Mouse (Mus musculus) spleen, postnatal 36 days (tissue): ENCODE results near the gene Zfp217.

ENCODE experiments used
- DNase-seq, 2 experiments: peaks; one replicate each; pipeline ENCODE4 v3.0.0; 2022; ENCODE audit warnings: low spot score in 2 of 2, mixed read lengths in 1 of 2

The Zfp217 gene

DNA sequence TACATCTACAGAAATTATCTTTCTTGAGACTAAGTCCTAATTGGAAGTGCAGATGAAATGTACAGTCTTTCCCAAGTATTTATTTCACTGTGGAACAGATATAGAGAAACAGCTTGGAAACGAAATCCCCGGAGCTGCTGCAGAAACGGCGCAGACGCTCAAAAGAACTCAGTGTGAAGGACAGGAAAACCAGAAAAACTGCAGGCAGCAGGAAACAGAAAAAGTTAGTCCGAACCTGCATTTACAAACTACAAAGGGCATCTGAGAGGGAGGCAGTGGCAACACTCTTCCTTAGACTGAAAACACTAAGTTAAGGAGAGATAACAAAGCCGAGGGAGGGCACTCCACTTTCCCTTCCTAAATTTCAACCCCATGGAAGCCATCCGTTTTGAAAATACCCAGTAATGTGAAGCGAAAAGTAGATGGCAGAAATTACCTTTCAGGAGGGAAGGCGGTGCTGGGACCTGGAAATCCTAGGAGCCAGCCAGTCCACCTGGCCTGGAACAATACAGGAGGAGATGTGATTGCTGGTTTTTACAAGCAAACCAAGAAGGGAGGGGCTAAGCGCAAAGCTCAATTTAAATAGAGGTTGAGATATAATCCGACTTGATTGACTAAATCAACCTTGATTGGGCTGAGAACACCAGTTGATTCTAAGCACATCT lies 13.7 kb downstream of the Zfp217 start:
- no peak for DNase-seq

DNA sequence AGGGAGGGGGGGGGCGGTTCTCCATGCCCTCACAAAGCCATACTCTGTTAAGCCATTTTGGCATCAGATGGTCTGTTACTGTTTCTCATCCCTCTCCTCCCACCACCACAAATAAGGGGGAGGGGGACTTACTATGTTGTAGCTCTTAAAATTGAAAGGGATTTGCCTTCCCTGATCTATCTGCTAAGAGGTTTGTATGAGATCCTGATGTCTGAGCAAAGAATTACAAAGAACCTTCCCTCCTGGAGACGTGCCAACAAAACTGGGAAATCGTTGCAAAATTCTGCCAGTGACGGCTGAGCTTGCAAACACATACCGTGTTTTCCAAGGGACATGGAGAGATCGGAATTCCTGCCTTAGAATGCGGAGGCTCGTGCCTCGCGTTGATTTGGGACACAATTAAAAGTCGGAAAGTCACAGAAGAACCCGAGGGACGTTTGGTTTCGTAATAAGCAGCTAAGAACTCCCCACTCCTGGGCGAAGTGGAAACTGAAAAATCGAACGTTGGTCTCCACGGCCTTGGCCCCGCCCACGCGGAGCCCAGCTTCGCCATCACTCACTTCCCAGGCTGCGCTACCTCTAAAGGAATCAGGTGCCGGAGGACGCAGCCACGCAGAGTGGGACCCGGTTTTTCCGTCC lies 14.7 kb downstream of the Zfp217 start:
- DNase-seq: peak; percentile 62 to 73

DNA sequence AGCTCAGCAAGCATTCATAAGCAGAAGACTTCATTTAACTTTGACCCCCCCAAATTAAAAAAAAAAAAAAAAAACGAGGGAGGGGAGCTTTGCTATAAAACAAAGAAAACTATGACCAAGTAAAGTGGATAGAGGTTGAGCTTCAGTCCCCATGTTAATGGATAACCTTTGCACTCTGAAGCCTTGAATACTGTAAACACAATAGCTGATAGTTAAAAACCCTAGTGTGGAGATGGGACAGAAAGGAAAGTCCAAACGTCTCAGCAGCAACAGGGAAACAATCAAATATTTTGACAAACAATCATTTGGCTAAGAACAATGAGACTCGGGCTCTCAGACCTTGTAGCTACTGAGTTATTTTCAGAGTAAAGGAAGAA lies 15.2 kb downstream of the Zfp217 start:
- DNase-seq: no peak

DNA sequence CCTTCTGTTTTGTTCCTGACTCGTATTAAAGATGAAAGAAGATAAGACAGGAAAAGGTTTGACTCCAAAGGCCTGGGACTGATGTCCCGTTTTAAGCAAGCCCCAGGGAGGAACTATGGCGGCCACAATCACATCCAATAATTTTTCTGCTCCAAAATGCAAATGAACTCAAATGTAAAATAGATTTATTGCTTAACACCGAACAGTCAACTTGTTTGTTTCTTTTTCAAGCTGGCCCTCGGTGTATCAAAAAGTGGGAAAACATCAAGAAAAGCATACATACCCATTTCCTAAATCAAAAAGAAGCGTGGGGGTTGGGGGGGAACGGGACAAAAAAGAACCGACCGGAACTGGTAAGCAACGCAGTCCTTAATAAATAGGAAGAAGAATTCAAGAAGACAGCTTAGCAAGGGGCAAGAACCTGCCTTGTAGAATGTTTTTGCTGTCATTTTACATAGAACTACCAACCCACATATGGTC lies 15.9 kb downstream of the Zfp217 start:
- no peak for DNase-seq

DNA sequence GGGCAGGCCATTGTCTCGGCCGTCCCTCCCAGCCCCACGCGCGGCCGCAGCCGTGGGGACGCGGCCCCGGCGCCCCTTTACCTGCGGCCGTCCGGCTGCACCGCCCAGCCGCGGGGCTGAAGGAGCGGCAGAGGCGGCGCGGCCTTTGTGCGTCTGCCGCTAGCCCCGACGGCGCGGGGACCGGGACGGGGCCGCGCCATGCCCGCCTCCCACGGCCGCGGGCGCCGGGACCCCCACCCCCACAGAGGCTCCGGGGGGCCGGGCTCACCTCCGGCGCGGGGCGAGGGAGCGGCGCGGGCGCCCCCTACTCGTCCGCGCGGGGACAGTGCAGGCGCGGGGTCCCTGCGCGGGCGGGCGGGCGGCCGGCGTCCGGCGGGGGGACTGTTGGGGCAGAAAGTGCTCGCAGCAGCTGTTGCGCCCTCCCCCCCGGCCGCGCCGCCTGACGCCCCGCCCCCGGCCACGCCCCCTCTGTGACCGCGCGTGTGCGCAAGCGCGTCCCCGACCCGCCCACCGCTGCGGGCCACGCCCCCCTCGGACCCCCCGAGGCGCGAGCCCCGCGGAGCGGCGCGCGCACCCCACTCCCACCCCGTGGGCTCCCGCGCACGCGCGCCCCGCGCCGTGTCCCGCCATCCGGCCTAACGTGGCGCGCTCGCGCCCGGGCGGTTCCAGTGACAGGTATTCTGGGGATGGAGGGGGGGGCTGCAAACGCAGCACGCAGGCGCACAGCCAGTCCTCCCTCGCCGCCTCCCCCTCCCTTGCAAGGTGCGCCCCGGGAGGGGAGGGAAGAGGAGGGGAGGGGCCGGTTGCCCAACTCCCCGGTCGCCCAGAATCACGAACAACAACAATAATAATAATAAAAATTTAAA lies 16.9 kb downstream of the Zfp217 start:
- DNase-seq: peak; percentile 87 to 89

DNA sequence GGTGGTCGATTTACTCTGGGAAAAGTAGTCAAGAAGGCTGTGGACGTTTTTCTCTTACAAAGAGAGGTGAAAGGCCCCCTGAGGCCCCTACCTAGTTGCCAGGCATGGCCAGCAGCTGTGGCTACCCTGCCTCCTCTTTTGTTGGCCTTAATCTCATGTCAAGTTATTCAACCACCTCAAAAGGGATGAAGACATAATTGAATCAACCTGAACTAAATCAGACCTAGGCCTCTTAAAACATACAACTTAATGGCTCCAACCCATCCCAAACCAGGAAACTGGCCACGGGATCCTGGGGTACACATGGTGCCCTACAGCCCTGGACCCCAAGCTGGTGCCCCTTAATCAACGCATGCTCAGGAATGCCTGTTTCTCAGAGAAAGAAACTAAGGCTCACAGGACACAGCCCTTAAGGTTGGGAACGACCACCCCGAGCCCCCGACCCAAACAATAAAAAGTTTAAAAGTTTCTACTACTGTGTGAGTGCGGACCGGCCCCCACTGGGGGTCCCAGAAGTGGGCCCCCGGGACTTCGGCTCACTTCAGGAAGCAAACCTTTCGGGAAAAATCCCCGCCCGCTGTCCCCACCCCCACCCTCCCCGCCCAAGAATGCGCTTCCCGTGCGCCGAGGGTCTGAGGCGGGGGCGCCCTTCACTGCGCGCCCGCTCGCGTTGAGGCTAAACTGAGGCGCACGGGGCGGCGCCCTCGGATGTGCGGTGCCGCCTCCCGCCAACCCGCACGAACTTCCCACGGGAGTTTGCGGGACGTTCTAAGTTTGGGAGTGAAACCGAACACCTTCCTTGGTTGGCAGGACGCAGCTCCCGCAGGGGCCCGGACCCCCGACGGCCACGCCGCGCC lies 17.8 kb downstream of the Zfp217 start:
- peak in 1 of 2 experiments; percentile 25 for DNase-seq

DNA sequence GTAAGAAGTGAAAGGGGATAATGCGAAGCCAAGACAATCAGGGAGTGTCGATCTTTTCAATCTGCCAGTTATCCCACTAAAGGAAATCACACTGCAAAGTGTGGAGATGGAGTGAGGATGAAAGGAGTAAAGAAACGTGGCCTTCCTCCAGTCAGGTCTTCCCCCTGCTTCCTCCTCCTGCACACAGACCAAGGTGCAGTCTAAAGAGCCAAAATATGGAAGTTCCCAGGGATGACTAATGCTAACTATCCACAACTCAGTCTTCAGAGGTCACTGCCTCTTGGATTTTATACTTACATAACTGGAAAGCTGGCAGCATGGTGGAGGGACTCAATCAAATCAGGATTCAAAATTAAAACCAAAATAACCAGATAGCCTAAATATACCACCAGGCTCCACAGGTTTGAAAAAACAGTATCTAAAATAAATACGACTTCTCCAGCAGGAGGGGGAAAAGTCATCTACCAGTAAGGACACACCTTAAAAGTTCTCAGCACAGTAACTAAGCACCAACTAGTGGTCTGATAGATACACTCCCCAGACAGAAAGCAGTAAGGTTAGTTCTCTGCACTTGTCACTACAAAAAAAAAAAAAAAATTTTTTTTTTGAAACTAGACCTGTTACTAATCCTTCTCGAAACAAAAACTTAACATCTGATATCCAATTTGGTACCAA lies 18.5 kb downstream of the Zfp217 start:
- peak in 1 of 2 experiments; percentile 32 for DNase-seq

DNA sequence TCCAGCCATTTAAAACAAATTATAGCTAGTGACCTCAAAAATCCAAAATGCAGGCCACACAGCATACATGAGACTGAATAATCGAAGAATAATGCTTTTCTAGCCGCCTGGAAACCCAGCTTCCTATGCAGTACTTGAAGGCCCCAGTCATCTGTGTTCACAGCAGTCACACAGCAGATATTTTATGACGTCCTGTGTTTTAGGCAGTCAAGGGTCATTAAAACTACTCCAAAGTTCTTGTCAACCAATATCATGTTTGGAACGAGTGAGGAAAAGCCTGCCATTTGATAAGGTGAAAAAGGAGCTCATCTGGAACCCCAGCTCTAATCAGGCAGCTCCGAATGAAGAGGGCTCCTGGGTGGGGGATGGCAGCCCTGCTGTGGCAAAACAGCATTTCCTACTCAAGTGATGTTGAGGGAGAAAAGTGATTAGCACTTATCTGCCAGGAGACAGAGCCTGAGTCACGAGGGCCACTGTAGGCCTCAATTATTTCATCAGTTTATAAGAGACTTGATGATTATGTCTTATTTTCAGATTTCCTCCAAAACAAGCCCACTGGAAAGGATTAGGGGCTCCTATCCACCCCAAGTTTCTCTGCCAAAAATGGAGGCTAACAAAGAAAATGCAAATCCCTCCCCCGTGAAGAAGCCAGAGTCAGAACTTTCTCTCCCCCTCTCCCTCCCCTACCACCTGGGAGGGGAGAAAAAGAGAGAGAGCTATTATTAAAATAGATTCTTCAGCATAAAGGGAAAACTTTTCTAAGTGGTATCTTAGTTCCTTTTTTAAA lies 19.2 kb downstream of the Zfp217 start:
- DNase-seq: peak in 1 of 2 experiments; percentile 41

DNA sequence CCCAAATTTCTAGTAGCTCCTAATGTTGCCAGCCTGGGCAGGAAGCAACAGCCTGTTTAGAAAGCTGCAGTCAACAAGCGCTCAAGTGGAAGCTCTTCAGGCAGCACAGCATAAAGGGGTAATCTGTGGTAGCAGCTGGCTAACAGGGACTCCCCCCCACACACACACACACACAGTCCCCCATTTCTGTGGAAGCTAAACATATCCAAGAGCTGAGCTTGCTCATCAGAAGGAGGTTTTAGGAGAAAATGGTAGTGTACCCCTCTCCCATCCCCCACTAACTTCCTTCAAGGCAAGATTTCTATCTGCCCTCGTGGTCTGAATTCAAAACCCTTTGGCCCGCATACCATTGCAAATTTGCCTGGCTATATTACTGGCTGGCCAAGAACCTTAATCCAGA lies 20.4 kb downstream of the Zfp217 start:
- no peak for DNase-seq

DNA sequence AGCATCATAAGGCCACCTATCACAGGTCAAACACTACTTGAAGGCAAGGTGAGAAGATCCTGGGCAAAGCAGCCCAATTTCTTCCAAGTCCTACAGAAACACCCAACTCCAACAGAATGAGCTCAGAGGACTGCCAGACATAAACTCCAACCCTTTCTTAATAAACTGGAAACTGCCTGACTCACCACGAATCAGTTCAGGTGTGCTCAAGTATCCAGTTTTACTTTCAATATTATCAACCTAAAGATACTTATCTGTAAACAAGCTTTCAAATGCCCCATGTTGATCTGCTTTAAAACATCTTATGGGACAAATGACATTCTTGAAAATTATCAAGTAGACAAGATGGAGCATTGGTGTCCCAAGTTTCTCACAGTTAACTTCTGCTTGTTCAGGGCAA lies 21.6 kb downstream of the Zfp217 start:
- DNase-seq: no peak

DNA sequence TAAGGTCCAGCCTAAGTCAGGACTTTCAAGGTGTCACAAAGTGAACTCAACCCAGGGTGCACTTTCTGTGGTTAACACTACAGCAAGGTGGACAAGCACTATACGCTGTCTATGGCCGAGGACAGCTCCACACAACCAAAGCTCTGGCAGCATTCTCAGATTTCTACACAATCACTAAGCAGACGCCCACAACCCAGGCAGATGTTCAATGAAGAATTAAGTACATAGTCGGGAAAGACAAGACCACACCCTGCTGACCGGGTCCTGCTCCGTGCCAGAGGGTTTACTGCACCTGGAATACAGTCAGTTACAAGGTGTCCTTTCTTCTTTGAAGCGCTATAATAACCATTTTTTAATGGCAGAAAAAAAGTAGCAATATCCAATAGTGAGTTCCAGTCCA lies 25.7 kb downstream of the Zfp217 start:
- DNase-seq: no peak

DNA sequence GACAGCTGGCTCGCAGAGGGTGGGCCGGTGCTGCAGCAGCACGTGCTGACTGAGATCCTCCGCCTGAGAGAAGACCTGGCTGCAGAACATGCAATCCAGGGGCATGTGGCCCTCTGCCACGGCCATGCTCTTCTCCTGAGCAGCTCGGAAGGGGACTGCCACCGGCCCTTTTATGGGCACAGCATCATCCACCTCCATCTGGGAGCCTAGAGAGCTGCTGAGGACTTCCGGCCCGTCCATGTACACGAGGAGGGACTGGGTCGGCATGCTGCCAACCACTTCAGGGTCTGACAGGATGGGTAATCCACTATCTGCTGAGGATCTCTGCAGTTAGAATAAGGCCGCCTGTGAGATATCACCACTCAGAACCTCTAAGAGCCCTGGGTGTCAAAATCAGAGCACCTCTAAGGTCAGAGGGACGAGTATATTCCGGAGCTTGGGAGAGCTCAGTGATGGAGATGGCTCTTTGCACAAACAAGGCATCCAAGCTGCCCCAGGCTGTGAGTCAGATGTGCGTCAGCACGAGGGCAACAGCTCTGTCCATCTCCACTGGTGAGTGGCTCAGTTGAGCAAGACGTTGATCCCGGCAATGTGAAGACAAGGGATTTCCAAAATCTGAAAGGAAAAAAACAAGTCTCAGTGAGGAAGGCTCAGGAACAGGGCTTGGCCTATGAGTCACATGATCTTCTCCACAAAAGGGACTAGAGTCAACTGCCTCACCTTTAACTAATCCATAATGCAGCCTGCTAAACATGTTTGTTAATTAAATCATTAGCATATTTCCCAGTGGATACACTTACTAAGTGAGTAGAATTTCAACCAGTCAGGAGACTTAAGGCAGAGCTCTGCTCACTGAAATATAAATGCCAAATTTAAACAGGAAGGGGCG lies 27.5 kb downstream of the Zfp217 start:
- DNase-seq: no peak

DNA sequence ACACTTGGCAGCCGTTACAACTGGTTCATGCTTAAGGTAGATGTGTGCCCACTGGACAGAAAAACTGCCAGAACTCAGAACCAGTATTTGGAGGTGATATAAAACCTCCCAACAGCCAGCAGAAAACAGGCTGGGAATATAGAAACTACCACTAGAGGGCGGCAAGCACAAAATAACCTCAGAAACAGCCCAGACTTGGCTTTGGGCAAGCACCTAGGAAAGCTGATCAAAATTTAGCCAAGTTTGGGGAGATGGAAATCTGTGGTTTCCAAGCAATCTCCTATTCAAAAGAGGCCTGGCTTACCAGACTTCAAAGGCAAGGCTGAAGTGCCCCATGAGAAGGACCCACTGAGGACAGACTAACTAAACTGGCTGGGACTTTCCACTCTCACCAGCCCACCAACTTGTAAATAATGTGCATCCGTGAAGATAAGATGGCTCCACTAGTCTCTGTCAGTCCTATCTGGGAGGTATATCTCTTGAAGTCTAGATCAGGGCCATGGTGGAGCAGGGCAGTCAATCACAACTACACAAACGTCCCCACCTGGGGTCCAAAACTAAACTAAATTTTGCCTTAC lies 31.1 kb downstream of the Zfp217 start:
- DNase-seq: peak; percentile 54 to 72

DNA sequence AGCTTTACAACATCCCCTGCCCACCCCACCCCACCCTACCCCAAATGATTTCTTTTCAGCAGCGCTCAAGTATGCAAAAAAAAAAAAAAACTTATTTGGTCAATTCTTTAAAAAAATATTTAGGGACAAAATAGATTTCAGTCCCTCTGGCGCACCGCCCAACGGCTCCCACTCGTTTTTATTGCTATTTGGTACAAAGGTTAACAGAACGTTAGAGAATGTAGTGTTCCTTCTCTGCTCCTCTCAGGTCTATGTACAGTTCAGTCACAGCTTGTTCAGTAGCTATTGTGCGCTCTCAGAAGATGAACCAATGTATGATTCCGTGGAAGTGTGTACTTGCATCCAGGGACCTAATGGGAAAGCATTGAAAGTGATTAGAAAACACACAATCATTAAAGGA lies 37.6 kb downstream of the Zfp217 start:
- DNase-seq: no peak

DNA sequence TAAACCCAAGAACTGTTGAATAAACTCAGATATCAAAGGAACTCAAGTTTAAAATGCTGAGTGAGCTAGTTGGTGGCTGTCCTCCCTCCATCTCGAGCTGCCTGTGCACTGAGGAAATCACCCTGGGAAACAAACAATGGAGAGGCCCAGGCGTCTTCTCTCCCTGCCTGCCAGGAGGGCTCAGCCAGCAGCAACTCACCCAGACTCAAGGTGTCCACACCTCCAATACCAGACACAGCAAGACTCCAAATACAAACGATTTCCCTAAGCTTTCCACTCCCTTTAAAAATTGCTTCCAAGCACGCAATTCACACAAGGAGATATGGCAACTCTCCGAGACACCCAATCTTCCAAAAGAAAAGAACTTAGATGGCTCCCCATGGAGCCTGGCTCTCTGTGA lies 38.4 kb downstream of the Zfp217 start:
- no peak for DNase-seq

DNA sequence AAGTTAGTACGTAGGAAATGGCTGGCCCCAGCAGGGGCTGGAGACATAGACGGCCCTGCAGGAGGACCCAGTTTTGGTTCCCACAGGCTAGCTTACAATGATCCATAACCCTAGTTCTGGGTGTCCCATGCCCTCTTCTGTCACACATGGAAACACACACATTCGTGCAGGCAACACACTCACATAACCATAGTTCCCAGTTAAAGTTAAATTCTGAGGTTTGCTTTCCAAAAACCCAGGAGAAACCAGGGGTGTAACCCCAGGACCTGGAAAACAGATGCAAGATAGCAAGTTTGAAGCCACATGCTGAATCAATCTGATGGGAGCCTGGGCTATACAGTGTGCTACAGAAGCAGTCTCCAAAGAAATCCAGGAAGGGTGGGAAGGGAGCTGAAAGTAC lies 40.1 kb downstream of the Zfp217 start:
- no peak for DNase-seq

DNA sequence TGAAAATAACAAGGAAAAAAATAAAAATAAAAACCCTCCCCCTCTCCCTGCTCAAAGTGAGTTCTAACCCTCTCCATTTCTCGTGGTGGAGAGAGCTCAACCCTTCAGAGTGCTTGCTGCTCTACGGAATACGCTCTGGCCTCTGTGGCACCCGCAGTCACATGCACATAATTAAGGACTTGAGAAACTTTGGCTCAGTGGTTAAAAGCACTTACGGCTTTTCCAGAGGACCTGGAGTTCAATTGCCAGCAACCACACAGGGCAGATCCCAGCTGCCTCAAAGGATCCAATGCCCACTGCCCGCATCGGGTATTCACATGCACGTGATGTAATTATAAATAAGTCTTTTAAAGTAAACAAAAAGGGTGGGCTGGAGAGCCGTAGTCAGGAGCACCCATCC lies 41.9 kb downstream of the Zfp217 start:
- no peak for DNase-seq

DNA sequence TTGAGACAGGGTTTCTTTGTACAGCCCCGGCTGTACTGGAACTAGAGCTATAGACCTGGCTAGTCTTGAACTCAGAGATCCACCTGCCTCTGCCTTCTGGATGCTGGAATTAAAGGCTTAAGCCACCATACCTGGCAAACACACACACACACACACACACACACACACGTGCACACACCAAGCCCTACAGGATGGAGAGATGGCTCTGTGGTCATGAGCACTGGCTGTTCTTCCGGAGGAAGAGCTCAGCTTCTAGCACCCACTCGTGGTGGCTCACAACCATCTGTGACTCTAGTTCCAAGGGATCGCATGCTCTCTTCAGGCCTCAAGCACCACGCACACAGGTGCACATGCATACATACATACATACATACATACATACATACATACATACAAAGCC lies 43.5 kb downstream of the Zfp217 start:
- DNase-seq: no peak

DNA sequence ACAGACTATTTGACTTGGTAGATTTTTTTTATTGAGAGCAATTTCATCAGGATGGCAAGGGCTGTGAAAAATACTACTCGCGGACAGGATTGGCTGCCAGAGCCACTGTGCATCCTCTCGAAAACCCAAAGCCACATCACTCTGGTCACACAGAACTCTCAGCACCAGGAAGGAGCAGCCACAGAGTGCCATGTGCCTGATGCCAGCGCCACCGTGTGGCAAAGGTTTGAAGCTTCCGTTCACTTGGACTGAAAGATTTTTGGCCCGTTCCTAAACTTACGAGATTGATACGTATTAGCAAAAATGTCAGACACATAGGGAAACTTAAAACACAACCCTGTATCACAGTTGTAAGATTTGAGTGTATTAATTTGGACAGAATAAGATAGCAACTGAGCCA lies 44.1 kb downstream of the Zfp217 start:
- DNase-seq: peak; percentile 49 to 50
